Mouse (Mus musculus) heart, embryonic 10.5 days (tissue): ENCODE measurements around the gene Kdm2b. TPM values are rescaled to one million over a fixed set of nuclear protein-coding genes. Genes with fewer than 3 reads are reported as not detected.

Experiments
- DNase-seq: peaks from one replicate; pipeline ENCODE4 v3.0.0-alpha.2; 2017; ENCODE audit warnings: low spot score
- H3K27ac ChIP-seq: fragments of 300-500 bp; sonication (generic); 2 replicates; pipeline ENCODE4 v1.5.1; 2016; ENCODE audit warnings: mild to moderate bottlenecking
- H3K27me3 ChIP-seq: fragments of 300-500 bp; sonication (generic); 2 replicates; pipeline ENCODE4 v1.6.1; 2016; ENCODE audit warnings: mild to moderate bottlenecking; ENCODE audit not compliant: poor library complexity, insufficient read depth, severe bottlenecking
- H3K36me3 ChIP-seq: fragments of 300-500 bp; sonication (generic); 2 replicates; pipeline ENCODE4 v1.6.1; 2016; ENCODE audit warnings: mild to moderate bottlenecking, moderate library complexity
- H3K4me1 ChIP-seq: fragments of 300-500 bp; sonication (generic); 2 replicates; pipeline ENCODE4 v1.6.1; 2016; ENCODE audit warnings: mild to moderate bottlenecking
- H3K4me3 ChIP-seq: fragments of 300-500 bp; sonication (generic); 2 replicates; pipeline ENCODE4 v1.5.1; 2016; ENCODE audit warnings: mild to moderate bottlenecking, moderate library complexity
- H3K9me3 ChIP-seq: fragments of 300-500 bp; sonication (generic); 2 replicates; pipeline ENCODE4 v1.6.1; 2016; ENCODE audit warnings: mild to moderate bottlenecking, moderate library complexity
- WGBS: fragments of 180-500 bp; shearing (Covaris S2); methylation state at CpG from one replicate; pipeline ENCODE4 v1.1.7; 2016; 5-methylcytosine and 5-hydroxymethylcytosine counted together
- polyA plus RNA-seq: library from polyadenylated mRNA; unstranded; fragments of >200 nt; fragmentation: Nextera tagmentation; extraction: Ambion mirVana; gene quantifications from 2 replicates; pipeline ENCODE4 v1.2.1, GENCODE M21; 2016

Kdm2b gene
- polyA plus RNA-seq, 1 experiment from 2014 or later = 47.1 TPM

- Histone ChIP-seq H3K36me3 (no peaks in the 10 kb centered on the region), H3K9me3 (no peaks in the 10 kb centered on the region), H3K27me3 (no peaks in the 10 kb centered on the region), H3K27ac (peak overlapping the region; percentile 23; the same call in 1 of the 2 replicates), H3K4me3 (no peak overlapping the region), H3K4me1 (peaks cover 16% of the 10 kb centered on the region)
- no peak for DNase-seq
- 64% methylated on average over 19 of the region's 19 CpGs for WGBS
Observed at GRCm38 (mm10) chr5:123005716-123006592, 16.3 kb upstream of the Kdm2b start.

DNA sequence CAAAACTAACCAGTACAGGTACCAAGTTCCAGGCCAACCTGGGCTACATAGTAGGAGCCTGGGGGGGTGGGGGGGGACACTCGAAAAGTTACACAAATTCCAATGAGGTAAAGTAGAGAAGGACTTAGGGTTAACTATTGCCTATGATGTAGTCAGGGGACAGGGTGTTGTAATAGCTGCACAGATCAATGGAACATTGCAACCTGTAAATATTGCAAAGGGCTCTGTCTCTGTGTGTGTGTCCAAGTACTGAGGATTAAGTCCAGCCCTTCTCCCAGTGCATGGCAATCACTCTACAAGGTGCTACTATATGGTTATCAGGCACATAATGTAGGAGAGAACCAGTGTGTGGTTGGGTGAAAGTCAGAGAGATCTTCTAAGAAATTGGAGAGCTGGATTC lies 11.3 kb upstream of the Kdm2b start:
- H3K9me3 ChIP-seq = no peaks in the 10 kb centered on the region
- H3K4me3 ChIP-seq = no peak overlapping the region
- whole genome bisulfite sequencing = 69% methylated on average over 1 of the region's 1 CpGs
- no peak overlapping the region for H3K27ac ChIP-seq
- no peak for DNase-seq
- H3K4me1 ChIP-seq = peaks cover 11% of the 10 kb centered on the region
- no peaks in the 10 kb centered on the region for H3K27me3 ChIP-seq
- peaks cover 12% of the 10 kb centered on the region for H3K36me3 ChIP-seq

GRCm38 (mm10) chr5:122997205-122998204 lies 7.9 kb upstream of the Kdm2b start:
- Histone ChIP-seq H3K27me3 (no peaks in the 10 kb centered on the region), H3K9me3 (no peaks in the 10 kb centered on the region), H3K27ac (no peak overlapping the region), H3K4me1 (peaks cover 23% of the 10 kb centered on the region), H3K4me3 (no peak overlapping the region), H3K36me3 (peaks cover 12% of the 10 kb centered on the region)
- WGBS = 85% methylated on average over 18 of the region's 18 CpGs
- no peak for DNase-seq

DNA sequence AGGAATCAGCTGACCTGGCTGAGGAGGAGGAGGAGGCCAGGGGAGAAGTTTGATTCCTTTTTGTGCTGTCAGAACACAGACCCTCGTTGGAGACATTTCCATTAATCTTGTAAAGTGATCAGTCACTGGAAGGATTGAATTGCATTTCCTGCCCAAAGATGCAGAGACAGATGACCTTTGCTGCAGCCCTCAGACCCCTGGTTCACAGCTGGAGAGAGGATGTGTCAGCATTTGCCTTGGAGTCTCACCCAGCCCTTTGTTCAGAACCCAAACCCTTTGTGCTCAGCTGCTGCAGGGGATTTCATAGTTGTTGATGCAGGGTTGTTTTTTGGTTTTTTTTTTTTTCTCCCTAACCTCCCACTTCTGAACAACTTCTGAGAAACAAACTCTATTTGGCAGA lies 5.3 kb upstream of the Kdm2b start:
- Histone ChIP-seq H3K4me3 (peak overlapping the region; percentile 37; the same call in 1 of the 2 replicates), H3K27ac (peak overlapping the region; percentile 83), H3K9me3 (no peaks in the 10 kb centered on the region), H3K27me3 (no peaks in the 10 kb centered on the region), H3K36me3 (peaks cover 12% of the 10 kb centered on the region), H3K4me1 (peaks cover 47% of the 10 kb centered on the region)
- 0% methylated on average over 1 of the region's 1 CpGs for WGBS
- DNase-seq = no peak

- DNase-seq = peak; percentile 96
- Histone ChIP-seq H3K9me3 (no peaks in the 10 kb centered on the region), H3K27me3 (no peaks in the 10 kb centered on the region), H3K4me1 (peaks cover 50% of the 10 kb centered on the region), H3K4me3 (peak overlapping the region; percentile 37; the same call in 1 of the 2 replicates), H3K27ac (peak overlapping the region; percentile 83), H3K36me3 (peaks cover 12% of the 10 kb centered on the region)
- 14% methylated on average over 5 of the region's 5 CpGs for whole genome bisulfite sequencing
Observed at GRCm38 (mm10) chr5:122994303-122994846, 4.8 kb upstream of the Kdm2b start.

GRCm38 (mm10) chr5:122993811-122994210 lies 4.2 kb upstream of the Kdm2b start:
- peak overlapping the region; percentile 83; the same call in 1 of the 2 replicates for H3K27ac ChIP-seq
- no peak overlapping the region for H3K4me3 ChIP-seq
- H3K4me1 ChIP-seq = peaks cover 45% of the 10 kb centered on the region
- H3K27me3 ChIP-seq = no peaks in the 10 kb centered on the region
- DNase-seq = no peak
- 57% methylated on average over 2 of the region's 2 CpGs for WGBS
- H3K36me3 ChIP-seq = peaks cover 9% of the 10 kb centered on the region
- H3K9me3 ChIP-seq = no peaks in the 10 kb centered on the region

- no peaks in the 10 kb centered on the region for H3K36me3 ChIP-seq
- H3K27me3 ChIP-seq = no peaks in the 10 kb centered on the region
- WGBS = 12% methylated on average over 5 of the region's 5 CpGs
- H3K9me3 ChIP-seq = no peaks in the 10 kb centered on the region
- no peak for DNase-seq
- H3K27ac ChIP-seq = peak overlapping the region; percentile 99
- H3K4me3 ChIP-seq = peak overlapping the region; percentile 66
- peaks cover 56% of the 10 kb centered on the region for H3K4me1 ChIP-seq
Observed at GRCm38 (mm10) chr5:122991350-122992004, 1.9 kb upstream of the Kdm2b start.

DNA sequence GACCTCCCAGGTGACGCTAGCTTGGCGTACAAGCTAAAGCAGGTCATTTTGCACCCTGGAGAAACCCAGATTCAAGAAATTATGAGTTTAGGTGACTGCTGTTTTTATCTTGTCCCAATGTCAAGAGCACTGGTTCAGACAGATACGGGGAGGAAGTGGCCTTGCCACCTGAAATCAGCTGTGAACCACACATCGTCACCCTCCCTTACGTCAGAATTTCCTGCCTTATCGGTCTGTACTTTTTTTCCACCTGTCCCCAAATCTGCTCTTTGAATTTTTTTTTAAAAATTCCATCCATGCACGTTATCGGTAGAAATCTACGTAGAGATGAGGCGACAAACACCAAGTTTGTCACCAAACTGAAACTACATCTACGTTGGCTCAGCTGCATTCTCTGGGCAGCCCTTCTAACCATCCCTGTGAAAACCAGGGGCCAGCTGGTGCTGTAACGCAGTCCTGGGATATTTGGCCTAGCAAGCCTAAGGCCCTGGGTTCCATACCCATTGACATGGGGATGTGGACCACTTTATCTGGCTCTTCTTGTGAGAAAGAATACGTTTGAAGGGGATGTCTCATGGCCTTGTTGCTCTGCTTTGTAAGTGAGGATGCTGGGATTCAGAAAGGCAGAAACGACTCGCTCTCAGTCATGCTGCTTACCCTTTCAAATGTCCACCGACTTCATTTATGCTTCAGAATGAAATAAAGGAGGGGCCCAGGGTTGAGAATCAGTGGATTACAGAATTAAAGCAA lies 963 bp upstream of the Kdm2b start:
- Histone ChIP-seq H3K36me3 (no peaks in the 10 kb centered on the region), H3K9me3 (no peaks in the 10 kb centered on the region), H3K27ac (peak overlapping the region; percentile 99), H3K4me1 (peaks cover 65% of the 10 kb centered on the region), H3K27me3 (no peaks in the 10 kb centered on the region), H3K4me3 (peak overlapping the region; percentile 66)
- DNase-seq = no peak
- WGBS = 5% methylated on average over 16 of the region's 16 CpGs

- Histone ChIP-seq H3K4me3 (peak overlapping the region; percentile 66), H3K27ac (peak overlapping the region; percentile 99), H3K9me3 (no peaks in the 10 kb centered on the region), H3K27me3 (no peaks in the 10 kb centered on the region), H3K36me3 (0 out of 2 replicates have a peak, but pooled peaks cover 2% of the 10 kb centered on the region), H3K4me1 (peaks cover 60% of the 10 kb centered on the region)
- peak; percentile 87 for DNase-seq
- under 1% methylated on average over 37 of the region's 39 CpGs for WGBS
Observed at GRCm38 (mm10) chr5:122989001-122989525, 560 bp downstream of the Kdm2b start.

DNA sequence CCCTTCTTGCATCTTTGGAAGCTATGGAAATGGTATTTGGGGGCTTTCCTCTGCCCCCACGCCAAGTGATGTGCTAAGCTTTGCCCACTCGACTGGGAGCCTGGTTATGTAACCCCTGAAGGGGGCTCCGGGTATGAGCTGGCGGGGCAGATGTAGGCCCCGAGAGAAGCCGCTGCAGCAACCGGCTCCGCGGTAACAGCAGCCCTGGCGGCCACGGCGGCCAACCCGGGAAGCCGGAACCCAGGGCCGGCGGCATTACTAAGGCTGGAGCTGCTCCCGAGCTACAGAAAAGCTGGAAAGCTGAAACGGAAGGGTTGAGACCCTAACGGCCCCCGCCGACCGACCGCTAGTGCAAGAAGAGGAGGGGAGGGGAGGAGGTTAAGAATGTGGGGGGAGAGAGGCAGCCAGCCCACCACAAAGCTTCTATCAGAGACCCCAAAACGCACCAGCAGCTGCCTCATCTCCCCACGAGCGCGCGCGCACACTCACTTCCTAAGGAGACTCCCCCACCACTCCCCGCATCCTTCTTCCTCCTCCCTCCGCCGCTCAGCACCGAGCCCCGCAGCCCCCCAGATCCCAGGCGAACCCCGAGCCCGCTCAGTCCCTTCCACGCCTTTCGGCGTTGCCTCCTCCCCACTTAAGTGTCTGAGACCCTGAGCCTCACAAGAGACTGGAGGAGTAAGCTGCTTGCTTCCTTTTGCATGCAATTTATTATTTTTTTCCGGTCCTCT lies 1.4 kb downstream of the Kdm2b start:
- H3K27me3 ChIP-seq = no peaks in the 10 kb centered on the region
- under 1% methylated on average over 41 of the region's 41 CpGs for WGBS
- H3K4me3 ChIP-seq = peak overlapping the region; percentile 66
- H3K36me3 ChIP-seq = 0 out of 2 replicates have a peak, but pooled peaks cover 9% of the 10 kb centered on the region
- no peak for DNase-seq
- H3K9me3 ChIP-seq = no peaks in the 10 kb centered on the region
- H3K27ac ChIP-seq = peak overlapping the region; percentile 99
- peaks cover 59% of the 10 kb centered on the region for H3K4me1 ChIP-seq
